Mouse (Mus musculus) heart, adult 11 months (tissue): ENCODE measurements at regions not wholly inside any gene's neighbourhood (a gene's known extent, or its start where the extent isn't known, plus 50 kb on each side); places are given as distances from the start of the nearest gene placed in this dataset.

ENCODE experiments used
- DNase-seq: peaks from one replicate; pipeline ENCODE4 v3.0.0; 2022

- DNase-seq = no peak
These were observed 336.4 kb downstream of the Fam84a start for GRCm38 (mm10) chr12:13815500-13815899.

DNA sequence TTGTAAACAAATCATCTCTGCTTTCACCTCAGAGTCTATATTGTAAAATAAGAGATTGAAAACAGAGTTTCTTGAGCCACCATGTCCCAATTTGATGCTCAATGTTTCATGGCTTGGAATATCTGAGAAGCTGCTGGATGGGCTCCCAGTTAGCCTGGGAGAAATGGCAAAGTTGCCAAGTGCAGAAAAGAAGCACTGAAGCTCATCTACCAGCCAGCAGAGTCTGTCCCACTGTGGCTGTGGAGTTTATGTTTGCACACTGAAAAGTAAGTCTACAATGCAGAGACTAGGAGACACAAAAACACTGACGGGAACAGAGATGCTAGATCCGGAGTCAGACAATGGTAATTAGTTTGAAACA, 341.7 kb downstream of the Fam84a start:
- peak; percentile 6 for DNase-seq

DNA sequence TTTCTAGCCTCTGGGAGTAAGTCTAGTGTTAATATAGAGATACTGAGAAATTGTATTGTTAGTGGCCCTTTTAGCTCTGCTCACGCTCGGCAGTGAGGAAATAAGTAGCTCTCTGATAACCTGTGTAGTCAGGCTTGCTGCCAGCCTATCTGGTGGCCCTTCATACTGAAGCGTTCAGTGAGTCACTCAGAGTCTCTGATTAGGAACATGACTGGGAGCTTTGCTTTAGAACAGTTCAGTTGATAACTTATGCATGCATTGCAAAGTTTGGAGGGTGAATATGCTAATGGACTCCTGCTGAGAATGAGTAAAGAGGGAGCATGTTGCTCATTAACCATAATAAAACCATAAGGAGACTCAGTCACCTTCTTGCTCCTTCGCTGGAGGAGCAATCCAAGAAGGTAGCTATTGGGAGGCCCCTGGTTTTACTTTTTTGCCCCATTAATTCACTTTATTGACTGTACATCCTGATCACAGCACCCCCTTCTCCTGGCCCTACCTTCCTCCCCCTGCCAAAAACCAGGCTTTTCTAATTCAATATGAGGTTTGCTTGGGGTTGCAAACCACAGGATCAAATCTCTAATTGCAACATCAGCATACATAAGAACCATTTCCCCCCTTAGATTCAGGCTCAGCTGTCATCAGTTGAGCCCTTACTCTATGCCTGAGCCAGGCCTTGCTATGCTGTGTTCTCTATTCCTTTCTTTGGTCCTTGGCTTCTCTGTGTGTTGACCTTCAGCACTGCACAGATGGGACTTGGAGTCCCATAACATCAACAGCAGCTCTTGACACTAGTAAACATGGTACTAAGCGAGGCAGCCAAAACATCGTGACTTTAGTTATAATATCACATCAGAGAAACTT, 342.3 kb downstream of the Fam84a start:
- peak; percentile 54 for DNase-seq

DNA sequence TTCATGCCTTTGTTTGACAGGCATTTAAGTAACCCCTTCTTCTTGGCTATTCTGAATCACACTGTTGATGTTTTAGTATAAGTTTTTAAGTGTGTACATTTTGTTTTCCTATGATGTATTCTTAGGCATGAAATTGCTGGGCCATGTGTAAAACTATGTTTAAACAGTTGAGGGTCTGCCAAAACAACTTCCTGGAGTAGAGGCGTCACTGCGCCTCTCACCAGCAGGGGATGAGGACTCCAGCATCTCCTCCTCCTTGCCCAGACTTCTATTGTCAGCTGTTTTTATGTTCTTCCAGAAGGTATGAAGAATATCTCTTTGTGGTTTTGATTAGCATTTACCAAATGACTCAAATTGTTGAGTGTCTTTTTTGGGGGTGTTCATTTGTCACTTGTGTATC, 372.1 kb downstream of the Fam84a start:
- no peak for DNase-seq

- DNase-seq = no peak
These were observed 375.2 kb downstream of the Fam84a start for GRCm38 (mm10) chr12:13776687-13777086.

GRCm38 (mm10) chr12:13769696-13770095, 382.2 kb downstream of the Fam84a start:
- DNase-seq = no peak

- DNase-seq = no peak
These were observed 382.7 kb downstream of the Fam84a start for GRCm38 (mm10) chr12:13769156-13769555.

- no peak for DNase-seq
These were observed 385.4 kb downstream of the Fam84a start for GRCm38 (mm10) chr12:13766486-13766885.

DNA sequence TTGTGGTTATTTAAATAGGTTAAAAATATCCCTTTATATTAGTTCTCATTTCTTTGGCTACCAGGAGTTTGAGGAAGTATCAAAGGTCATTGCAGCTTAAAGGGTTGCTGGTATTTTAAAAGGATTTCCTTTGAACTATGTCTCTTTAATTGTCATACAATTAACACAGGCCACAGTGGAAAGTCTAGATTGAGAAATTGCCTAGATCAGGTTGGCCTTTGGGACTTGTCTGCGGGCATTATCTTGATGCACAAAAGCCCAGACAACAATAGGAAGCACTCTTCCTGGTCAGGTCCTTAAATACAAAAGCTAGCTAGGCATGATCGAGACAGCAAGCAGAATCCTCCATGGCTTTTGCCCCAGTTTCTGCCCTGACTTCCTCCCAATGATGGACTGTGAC, 398.0 kb downstream of the Fam84a start:
- no peak for DNase-seq

- DNase-seq = no peak
These were observed 407.4 kb downstream of the Fam84a start for GRCm38 (mm10) chr12:13744323-13744931.

DNA sequence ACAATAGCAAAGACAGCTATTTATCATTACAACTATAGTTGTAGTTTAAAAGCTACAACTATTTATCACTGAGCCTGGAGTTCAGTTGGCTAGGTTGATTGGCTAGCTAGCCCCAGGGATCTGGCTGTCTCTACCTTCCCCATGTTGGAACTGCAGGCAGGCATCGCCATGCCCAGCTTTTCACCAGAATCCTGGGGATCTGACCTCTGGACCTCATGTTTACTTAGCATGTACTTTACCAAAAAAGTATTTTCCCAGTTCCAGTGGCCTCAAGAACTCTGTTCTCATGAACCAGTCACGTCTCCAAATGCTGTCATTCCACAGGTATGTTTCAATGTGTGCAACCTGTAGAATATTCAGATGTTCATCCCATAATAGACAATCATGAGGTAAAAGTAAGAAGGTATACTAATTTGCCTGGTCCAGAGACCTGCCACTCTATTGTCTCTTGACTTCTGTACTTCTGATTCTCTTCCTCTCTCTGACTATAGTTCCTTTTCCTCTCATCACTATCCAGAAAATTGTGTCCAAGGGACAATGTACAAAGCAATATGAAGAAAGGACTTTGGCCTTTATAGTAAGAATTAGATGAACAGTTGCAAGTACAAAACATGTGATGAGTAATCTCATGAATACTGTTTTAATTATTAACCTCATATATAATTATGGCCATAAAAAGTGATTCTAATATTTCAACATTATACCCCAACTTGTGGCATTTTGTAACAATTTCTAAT, 421.8 kb downstream of the Fam84a start:
- DNase-seq = no peak

- DNase-seq = no peak
These were observed 422.9 kb downstream of the Fam84a start for GRCm38 (mm10) chr12:13728986-13729385.

GRCm38 (mm10) chr12:13724511-13724910, 427.3 kb downstream of the Fam84a start:
- no peak for DNase-seq

GRCm38 (mm10) chr12:13709806-13710205, 440.9 kb downstream of the Nbas start:
- DNase-seq = no peak

DNA sequence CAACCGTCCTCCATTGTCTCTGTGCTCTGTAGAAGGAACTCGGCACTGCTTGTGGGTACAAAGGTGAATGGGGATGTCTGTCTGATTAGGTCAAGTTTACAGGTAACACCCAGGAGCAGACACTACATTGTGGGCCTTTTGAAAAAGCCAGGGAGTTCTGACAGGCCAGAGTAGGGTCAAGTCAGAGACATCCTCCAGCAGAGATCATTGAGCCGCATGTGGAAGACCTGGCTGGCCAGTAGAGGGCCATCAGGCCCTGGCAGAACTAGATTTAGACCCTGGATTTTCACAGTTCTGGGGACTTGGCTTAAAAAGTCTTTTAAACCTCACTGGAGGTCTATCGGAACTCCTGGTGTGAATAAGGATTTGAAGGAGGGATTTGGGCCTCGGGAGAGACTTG, 438.8 kb downstream of the Nbas start:
- no peak for DNase-seq

- no peak for DNase-seq
These were observed 437.6 kb downstream of the Nbas start for GRCm38 (mm10) chr12:13706510-13706909.

DNA sequence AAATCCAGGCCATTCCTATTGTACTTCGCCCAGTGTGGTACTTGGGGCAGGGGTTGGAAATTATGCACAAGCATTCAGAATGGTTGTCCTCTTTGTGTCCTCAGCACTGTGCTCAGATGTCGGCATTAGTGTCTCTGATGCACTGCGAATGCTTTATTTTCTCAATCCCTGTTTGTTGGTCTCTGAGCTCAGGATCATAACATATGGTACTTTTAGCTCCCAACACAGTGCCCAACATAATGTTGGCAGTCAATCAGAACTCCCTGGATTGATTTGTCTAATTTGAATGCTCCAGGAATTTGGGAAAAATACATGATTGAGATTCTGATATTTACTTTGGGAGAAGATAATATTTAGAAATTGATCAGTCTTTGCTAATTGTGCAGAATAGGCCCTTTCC, 434.7 kb downstream of the Nbas start:
- DNase-seq = no peak

DNA sequence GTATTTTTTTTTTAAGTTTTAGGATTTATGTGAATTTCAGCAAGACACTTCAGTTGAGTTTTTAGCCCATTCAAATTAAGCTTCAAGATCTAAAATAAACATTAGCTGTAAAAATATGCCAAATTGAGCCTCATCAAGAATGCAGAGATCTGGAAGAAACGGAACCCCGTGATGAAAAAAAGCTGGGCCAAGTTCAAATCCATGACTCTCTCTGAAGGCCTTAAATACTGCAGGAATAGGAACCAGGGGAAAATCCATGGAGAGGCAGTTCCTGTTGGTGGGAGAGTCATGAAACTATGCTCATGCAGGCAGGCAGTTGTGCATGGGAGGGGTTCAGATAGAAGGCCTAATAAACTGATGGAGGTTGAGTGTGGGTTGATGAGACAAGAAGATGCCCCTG, 430.9 kb downstream of the Nbas start:
- no peak for DNase-seq

- no peak for DNase-seq
These were observed 429.9 kb downstream of the Nbas start for GRCm38 (mm10) chr12:13698834-13699233.

GRCm38 (mm10) chr12:13691394-13692165, 422.6 kb downstream of the Nbas start:
- DNase-seq = no peak

GRCm38 (mm10) chr12:13677266-13677665, 408.3 kb downstream of the Nbas start:
- no peak for DNase-seq

GRCm38 (mm10) chr12:13669453-13669852, 400.5 kb downstream of the Nbas start:
- DNase-seq = no peak

DNA sequence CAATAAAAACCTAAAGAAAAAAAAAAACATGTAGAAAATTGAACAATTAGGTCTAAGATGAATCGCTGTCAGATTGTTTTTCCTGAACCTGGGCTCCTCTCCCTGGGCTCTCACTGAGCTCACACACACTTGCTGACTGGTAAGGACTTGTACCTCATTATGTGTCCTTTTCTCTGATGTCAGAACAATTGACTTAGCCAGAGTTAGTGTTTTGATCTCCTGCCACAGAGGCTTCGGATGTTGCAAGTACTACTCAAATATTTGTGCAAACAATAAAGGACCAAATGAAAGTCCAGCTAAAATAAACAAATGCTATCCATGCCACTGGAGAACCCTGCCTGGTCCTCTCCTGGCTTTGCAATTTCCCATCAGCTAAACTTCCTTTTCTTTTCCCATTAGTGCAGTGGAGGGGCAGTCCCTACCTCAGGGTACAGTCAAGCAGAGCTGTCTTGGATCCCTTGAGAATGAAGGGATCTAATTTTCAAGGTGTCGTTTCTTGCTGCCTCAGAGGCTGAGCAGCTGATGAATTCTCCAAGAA, 399.6 kb downstream of the Nbas start:
- no peak for DNase-seq
